Mouse (Mus musculus) olfactory bulb, adult 2 months (tissue): Measurements from ENCODE around the gene Tmem248. TPM values are rescaled to one million over a fixed set of nuclear protein-coding genes. Genes with fewer than 3 reads are reported as not detected.

ENCODE experiments used
- H3K27ac ChIP-seq: fragments of 200-500 bp; 2 replicates; pipeline ENCODE4 v1.5.1; 2012; ENCODE audit warnings: low read depth, low read length; ENCODE audit not compliant: insufficient read depth
- H3K4me1 ChIP-seq: fragments of 200-500 bp; 2 replicates; pipeline ENCODE4 v1.6.1; 2012; ENCODE audit warnings: low read length; ENCODE audit not compliant: control insufficient read depth, insufficient read depth
- H3K4me3 ChIP-seq: fragments of 200-500 bp; 2 replicates; pipeline ENCODE4 v1.5.1; 2012; ENCODE audit warnings: mild to moderate bottlenecking, low read depth, low read length, moderate library complexity; ENCODE audit not compliant: insufficient read depth
- CTCF ChIP-seq: fragments of 200-500 bp; IDR thresholded peaks from 2 replicates; pipeline ENCODE4 v1.5.1; 2012; ENCODE audit warnings: low read depth, mild to moderate bottlenecking, low read length, moderate library complexity; ENCODE audit not compliant: insufficient read depth
- POLR2A ChIP-seq: fragments of 200-500 bp; IDR thresholded peaks from 2 replicates; pipeline ENCODE4 v1.6.1; 2012; ENCODE audit warnings: mild to moderate bottlenecking, low read depth, low read length, moderate library complexity; ENCODE audit not compliant: insufficient read depth
- WGBS: fragments of 180-500 bp; shearing (Covaris S2); methylation state at CpG from one replicate; pipeline ENCODE4 v1.1.7; 2018; 5-methylcytosine and 5-hydroxymethylcytosine counted together
- polyA plus RNA-seq: library from polyadenylated mRNA; stranded (reverse); fragments of >200 nt; gene quantifications from 2 replicates; pipeline ENCODE4 v1.2.4, GENCODE M21; 2012; ENCODE audit warnings: low replicate concordance; ENCODE audit not compliant: missing spikeins, insufficient read depth, insufficient read length

Tmem248 gene
- polyA plus RNA-seq, 1 experiment: not detected

DNA sequence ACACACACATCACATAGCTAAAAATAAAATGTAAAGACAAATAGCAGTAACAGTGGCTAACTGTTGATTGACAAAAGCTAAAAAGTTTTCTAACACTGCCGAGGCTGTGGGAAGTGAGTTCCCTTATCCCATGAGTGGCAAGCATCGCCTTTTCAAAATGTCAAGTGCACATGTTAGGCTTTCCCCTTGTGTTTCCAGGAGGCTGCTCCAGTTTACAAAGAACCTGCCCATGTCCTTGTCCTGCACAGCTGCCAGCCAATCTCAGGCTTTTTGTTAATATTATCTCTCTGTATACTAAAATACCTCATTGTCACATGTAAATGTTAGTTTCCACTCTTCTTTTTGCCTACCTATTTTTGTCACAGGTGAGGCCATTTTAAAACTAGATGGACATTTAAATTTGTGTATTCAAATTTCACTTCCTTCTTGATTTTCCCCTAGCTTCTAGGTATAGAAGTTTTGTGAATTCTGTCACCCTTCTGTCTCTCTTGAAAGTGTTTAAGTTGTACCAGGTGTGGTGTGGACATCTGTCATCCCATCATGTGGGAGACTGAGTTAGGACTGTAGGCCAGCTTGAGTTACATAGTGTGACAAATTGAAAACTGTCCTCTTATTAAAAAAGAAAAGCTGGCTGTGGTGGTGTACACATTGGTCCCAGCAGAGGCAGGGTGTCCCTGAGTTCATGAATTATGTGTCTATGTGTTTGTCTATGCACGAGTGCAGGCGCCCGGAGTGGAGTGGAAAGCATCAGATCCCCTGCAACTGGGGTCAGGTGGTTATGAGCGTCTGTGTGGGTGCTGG is 34.9 kb upstream of the Tmem248 start:
- no peak overlapping the region for H3K4me3 ChIP-seq
- TF ChIP-seq CTCF (no peak), POLR2A (no peak)
- 85% methylated on average over 6 of the region's 6 CpGs for WGBS
- H3K4me1 ChIP-seq: peaks cover 2% of the 10 kb centered on the region; the same call in 1 of the 2 replicates
- H3K27ac ChIP-seq: no peak overlapping the region

DNA sequence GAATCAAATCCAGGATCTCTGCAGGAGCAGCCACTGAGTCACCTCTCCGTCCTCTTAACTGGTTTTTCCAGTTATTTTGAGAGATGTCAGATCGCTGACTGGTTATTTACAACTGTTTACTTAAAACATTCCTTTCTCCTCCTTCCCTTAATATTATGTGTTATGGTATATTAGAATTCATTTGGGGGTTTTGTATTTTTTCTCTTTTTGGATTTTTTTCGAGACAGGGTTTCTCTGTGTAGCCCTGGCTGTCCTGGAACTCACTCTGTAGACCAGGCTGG is 34.4 kb upstream of the Tmem248 start:
- H3K4me1 ChIP-seq: peaks cover 5% of the 10 kb centered on the region
- no peak overlapping the region for H3K4me3 ChIP-seq
- no peak overlapping the region for H3K27ac ChIP-seq
- 74% methylated on average over 3 of the region's 3 CpGs for WGBS
- no peak for TF ChIP-seq POLR2A
- TF ChIP-seq CTCF: no peak

DNA sequence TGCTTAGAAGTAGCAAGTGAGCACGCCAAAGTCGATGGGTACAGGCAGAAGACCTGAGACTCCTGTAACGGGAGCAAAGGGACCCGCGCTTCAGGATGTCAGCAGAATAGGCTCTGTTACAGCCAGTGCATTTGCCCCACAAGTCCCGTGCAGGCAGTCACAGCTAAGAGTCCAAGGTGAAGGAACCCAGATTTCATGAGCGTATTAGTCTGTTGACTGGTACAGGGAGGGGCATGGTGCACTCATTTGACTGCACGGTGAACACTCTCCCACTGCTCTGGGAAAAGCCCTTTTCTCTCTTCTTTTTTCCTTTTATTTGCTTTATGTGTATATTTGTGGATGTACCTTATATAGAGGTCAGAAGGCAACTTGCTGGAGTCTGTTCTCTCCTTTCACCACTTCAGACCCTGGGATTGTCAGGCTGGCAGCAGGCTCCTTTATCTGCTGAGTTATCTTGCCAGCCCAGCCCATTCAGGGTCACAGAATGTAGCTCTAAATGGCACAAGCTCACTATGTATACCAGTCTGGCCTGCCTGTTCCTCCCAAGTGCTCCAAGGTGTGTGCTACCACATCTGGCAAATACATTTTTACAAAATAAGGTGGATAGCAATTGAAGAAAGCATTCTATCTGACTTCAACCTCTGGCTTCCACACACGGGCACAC is 32.6 kb upstream of the Tmem248 start:
- 89% methylated on average over 9 of the region's 9 CpGs for WGBS
- TF ChIP-seq POLR2A (no peak), CTCF (no peak)
- Histone ChIP-seq H3K4me1 (peaks cover 5% of the 10 kb centered on the region), H3K27ac (no peak overlapping the region), H3K4me3 (no peak overlapping the region)

DNA sequence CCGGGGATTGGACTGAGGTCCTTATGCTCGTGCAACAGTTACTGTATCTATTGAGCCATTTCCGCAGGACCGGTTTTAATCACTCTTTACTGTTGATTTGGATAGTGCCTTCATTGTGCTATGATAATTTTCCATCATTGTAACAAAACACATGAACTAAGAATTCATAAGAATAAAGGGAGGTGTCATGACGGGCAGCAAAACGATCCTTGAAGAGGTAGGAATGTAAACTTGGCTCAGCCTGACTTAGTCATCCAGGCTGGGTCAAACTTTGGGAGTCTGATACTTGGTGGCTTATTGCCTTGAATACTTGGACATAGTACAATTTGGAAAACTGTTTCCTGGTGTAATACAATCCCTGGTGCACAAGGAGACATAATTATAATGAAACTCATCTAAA is 31.6 kb upstream of the Tmem248 start:
- 86% methylated on average over 6 of the region's 6 CpGs for WGBS
- Histone ChIP-seq H3K4me3 (no peak overlapping the region), H3K27ac (no peak overlapping the region), H3K4me1 (peaks cover 5% of the 10 kb centered on the region)
- TF ChIP-seq CTCF: no peak
- no peak for TF ChIP-seq POLR2A

DNA sequence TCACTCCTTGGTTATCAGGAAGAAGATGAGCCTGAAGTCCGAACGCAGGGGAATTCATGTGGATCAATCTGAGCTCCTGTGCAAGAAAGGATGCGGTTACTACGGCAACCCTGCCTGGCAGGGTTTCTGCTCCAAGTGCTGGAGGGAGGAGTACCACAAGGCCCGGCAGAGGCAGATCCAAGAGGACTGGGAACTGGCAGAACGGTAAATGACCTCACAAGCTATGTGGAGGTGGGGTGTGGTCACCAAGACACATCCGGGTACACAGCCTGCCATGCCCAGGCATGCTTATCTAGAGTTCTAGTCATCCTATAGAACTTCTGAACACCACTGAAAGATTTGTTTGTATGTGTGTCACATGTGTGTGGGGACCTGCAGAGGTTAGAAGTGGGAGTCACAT is 29.5 kb upstream of the Tmem248 start:
- Histone ChIP-seq H3K4me1 (peaks cover 3% of the 10 kb centered on the region), H3K27ac (no peak overlapping the region), H3K4me3 (no peak overlapping the region)
- 22% methylated on average over 7 of the region's 7 CpGs for WGBS
- TF ChIP-seq POLR2A (no peak), CTCF (no peak)

DNA sequence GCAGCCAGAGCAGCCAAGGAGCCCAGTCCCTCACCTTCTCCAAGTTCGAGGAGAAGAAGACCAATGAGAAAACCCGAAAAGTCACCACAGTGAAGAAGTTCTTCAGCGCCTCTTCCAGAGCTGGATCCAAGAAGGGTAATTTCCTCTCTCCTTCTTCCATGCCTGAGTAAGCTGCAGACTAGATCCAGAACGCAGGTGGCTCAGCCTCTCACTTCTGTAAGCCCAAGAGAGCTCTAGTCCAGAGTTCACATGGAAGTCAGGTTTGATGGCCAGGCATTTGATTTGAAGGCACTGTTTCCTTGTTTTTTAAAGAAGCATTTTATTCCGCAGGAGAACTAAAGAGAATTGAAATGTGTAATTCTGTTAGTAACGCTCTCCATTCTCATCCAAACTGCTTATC is 26.0 kb upstream of the Tmem248 start:
- no peak for TF ChIP-seq POLR2A
- no peak for TF ChIP-seq CTCF
- Histone ChIP-seq H3K4me1 (peaks cover 3% of the 10 kb centered on the region), H3K27ac (no peak overlapping the region), H3K4me3 (no peak overlapping the region)
- WGBS: 93% methylated on average over 6 of the region's 6 CpGs

DNA sequence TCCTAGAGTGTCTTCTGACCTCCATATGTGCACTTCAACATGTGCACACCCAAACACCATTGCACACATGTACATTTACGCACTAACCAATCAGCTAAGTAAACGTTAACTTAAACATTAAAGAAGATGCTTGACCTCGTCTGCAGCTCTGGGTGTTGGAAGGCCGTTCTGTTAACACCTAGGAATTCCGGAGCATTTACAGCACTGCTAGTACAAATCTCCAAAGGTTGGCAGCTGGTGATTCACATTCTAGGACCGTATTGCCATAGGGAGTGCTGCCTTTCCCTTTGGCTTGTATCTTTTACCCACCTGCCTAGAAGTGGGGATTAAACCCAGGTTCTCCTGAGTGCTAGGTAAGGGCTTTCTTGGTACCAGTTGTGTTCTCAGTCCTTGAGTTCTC is 25.0 kb upstream of the Tmem248 start:
- Histone ChIP-seq H3K4me1 (peaks cover 3% of the 10 kb centered on the region), H3K27ac (no peak overlapping the region), H3K4me3 (no peak overlapping the region)
- TF ChIP-seq POLR2A (no peak), CTCF (no peak)
- WGBS: 95% methylated on average over 6 of the region's 6 CpGs

DNA sequence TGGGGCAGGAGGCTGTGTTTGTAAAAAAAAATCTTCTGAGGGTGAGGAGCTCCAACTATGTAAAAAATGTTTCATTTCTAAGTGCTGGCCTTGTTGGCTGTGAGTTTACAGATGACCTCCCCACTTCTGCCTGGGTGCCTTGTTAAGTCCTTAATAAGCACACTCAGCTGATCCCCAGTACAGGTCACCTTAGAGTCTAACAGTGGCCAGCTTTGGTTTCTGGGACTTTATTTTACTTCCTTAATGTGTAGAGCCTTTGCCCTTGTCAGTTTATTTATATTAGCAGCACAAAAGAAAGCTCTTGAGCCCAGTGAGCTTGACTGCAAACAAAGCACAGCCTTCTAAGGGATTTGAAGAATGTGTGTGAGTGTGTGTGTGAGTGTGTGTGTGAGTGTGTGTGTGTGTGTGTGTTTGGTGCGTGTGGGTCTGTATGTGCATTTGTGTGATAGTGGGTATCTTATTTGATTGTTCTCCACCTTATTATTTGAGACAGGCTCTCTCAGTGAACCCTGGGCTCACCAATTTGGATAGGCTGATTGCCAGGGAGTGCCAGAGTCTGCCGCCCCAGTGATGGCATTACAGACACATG is 24.4 kb upstream of the Tmem248 start:
- no peak overlapping the region for H3K27ac ChIP-seq
- 86% methylated on average over 2 of the region's 2 CpGs for WGBS
- H3K4me3 ChIP-seq: no peak overlapping the region
- TF ChIP-seq CTCF: no peak
- TF ChIP-seq POLR2A: no peak
- peaks cover under 1% of the 10 kb centered on the region; the same call in 1 of the 2 replicates for H3K4me1 ChIP-seq

DNA sequence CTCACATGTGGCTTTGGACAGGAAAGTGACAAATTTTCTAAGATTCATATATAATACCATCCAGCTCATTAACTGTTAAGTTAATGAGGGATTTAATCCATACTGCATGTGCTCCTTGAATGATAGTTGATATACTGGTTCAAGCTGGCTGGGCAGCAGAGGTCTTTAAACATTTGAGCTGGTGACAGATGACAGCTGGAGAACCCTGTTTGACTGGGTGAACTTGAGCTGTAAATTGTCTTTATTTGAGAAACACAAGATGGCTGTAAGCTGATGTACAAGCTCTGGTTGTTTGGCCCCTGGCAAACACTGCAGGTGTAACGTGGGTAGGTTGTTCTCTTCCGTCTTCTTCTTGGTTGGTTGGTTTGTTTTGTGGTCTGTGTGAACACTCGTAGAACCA is 23.1 kb upstream of the Tmem248 start:
- no peak for TF ChIP-seq POLR2A
- Histone ChIP-seq H3K4me1 (no peaks in the 10 kb centered on the region), H3K27ac (no peak overlapping the region), H3K4me3 (no peak overlapping the region)
- 95% methylated on average over 3 of the region's 3 CpGs for WGBS
